Mouse (Mus musculus) embryonic facial prominence, embryonic 10.5 days (tissue): ENCODE results near the gene Ahcyl1. TPM values are rescaled to one million over a fixed set of nuclear protein-coding genes. Genes with fewer than 3 reads are reported as not detected.
"Not testable (repeated sequence)": the region's sequence is repeated elsewhere in the genome, so short reads cannot be mapped to it uniquely, and the experiment has no call there.

ENCODE experiments used
- DNase-seq: peaks from one replicate; pipeline ENCODE4 v3.0.0-alpha.2; 2017; ENCODE audit warnings: low spot score
- H3K27ac ChIP-seq: fragments of 300-500 bp; sonication (generic); replicated peaks from 2 replicates; pipeline ENCODE4 v1.5.1; 2016; ENCODE audit warnings: mild to moderate bottlenecking
- H3K27me3 ChIP-seq: fragments of 300-500 bp; sonication (generic); replicated peaks from 2 replicates; pipeline ENCODE4 v1.6.1; 2016; ENCODE audit warnings: low read depth, mild to moderate bottlenecking; ENCODE audit not compliant: poor library complexity, severe bottlenecking
- H3K36me3 ChIP-seq: fragments of 300-500 bp; sonication (generic); replicated peaks from 2 replicates; pipeline ENCODE4 v1.6.1; 2016; ENCODE audit warnings: mild to moderate bottlenecking, moderate library complexity
- H3K4me1 ChIP-seq: fragments of 300-500 bp; sonication (generic); 2 replicates; pipeline ENCODE4 v1.6.1; 2016
- H3K4me3 ChIP-seq: fragments of 300-500 bp; sonication (generic); 2 replicates; pipeline ENCODE4 v1.5.1; 2016; ENCODE audit warnings: mild to moderate bottlenecking, moderate library complexity
- H3K9me3 ChIP-seq: fragments of 300-500 bp; sonication (generic); 2 replicates; pipeline ENCODE4 v1.6.1; 2016; ENCODE audit warnings: mild to moderate bottlenecking
- WGBS: fragments of 180-500 bp; shearing (Covaris S2); methylation state at CpG from one replicate; pipeline ENCODE4 v1.1.7; 2016; 5-methylcytosine and 5-hydroxymethylcytosine counted together
- polyA plus RNA-seq: library from polyadenylated mRNA; unstranded; fragments of >200 nt; fragmentation: Nextera tagmentation; extraction: Ambion mirVana; gene quantifications from 2 replicates; pipeline ENCODE4 v1.2.1, GENCODE M21; 2016

The Ahcyl1 gene
- polyA plus RNA-seq, 1 experiment from 2014 or later: 88.7 TPM

DNA sequence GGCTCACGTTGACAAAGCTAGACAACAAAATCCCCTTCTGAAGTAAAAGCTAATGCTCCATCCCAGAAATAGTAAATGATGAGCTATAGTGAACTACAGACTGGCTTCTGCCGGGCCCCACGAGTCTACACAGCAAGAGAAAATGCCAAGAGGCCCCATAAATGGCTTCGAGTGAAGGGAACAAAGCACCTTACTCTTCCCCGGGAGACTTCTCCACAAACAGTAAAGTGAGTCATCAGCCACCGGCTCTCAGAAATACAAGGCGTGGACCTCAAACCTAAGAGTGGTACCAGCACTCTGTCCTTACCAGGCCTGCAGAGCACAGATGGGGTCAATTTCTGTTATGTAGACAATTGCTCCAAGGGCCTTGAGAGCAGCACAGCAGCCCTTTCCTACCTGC, 27.6 kb downstream of the Ahcyl1 start:
- 91% methylated on average over 7 of the region's 7 CpGs for WGBS
- Histone ChIP-seq H3K27ac (no peak overlapping the region), H3K36me3 (peaks cover 95% of the 10 kb centered on the region), H3K4me1 (no peaks in the 10 kb centered on the region), H3K4me3 (no peak overlapping the region), H3K27me3 (no peaks in the 10 kb centered on the region), H3K9me3 (no peaks in the 10 kb centered on the region)
- no peak for DNase-seq

DNA sequence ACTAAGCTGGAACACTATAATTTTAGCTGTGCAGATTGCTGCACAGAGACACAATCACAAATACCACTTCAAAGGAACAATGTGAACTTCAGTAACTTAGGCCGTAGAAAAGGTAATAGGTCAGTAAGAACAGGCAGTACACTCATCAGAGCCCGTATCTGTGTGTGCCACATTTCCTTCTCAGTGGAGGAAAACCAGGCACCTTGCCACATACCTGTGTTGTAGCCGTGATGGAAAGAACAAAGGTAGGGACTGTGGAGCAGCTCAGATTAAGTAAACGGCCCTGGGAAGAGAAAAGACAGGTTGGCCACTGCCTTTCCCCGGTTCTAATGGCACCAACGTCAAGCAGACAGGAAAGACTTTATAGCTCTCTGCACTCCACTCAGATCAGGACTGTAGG, 28.9 kb downstream of the Ahcyl1 start:
- no peak overlapping the region for H3K4me3 ChIP-seq
- peaks cover 97% of the 10 kb centered on the region for H3K36me3 ChIP-seq
- H3K27me3 ChIP-seq: no peaks in the 10 kb centered on the region
- H3K27ac ChIP-seq: no peak overlapping the region
- WGBS: 92% methylated on average over 6 of the region's 6 CpGs
- H3K4me1 ChIP-seq: no peaks in the 10 kb centered on the region
- no peak for DNase-seq
- no peaks in the 10 kb centered on the region for H3K9me3 ChIP-seq

DNA sequence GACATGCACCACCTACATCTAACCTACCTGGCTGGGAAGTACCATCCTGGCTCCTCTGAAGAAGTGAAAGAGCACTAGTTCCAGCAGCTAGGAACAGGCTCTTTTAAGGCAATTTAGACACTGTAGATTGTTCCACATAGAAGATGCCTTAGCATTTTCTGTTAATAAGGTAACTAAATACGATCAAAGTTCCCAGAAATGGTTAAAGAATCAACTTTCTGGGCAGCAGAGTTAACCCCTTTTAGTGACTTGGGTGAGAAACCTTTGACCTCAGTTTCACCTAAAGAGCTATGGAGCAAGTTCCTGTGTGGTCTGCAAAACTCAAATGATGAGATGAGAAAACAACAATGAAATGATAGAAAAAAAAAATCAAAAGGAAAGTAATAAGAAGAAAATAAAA, 31.7 kb downstream of the Ahcyl1 start:
- 93% methylated on average over 1 of the region's 1 CpGs for WGBS
- Histone ChIP-seq H3K4me1 (no peaks in the 10 kb centered on the region), H3K36me3 (peaks cover 100% of the 10 kb centered on the region), H3K27me3 (no peaks in the 10 kb centered on the region), H3K27ac (no peak overlapping the region), H3K9me3 (no peaks in the 10 kb centered on the region), H3K4me3 (no peak overlapping the region)
- DNase-seq: no peak

DNA sequence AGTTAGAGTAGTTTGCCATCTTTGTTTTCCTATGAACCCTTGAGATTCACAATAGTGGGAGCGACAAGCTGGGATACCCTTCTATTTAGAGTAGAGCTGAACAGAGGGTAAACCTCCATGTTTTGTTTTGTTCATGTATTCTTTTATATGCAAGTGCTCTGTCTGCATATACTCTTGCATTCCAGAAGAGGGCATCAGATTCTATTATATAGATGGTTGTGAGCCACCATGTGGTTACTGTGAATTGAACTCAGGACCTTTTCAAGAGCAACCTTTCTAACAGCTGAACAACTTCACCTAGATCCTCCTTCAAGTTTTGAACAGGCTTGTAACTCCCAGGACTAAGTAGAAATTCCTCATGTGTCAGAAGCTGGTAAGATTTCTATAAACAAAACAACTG, 37.4 kb downstream of the Ahcyl1 start:
- Histone ChIP-seq H3K36me3 (peaks cover 70% of the 10 kb centered on the region), H3K27me3 (no peaks in the 10 kb centered on the region), H3K4me1 (no peaks in the 10 kb centered on the region), H3K4me3 (no peak overlapping the region), H3K27ac (no peak overlapping the region), H3K9me3 (no peaks in the 10 kb centered on the region)
- WGBS: 84% methylated on average over 1 of the region's 1 CpGs
- DNase-seq: no peak

DNA sequence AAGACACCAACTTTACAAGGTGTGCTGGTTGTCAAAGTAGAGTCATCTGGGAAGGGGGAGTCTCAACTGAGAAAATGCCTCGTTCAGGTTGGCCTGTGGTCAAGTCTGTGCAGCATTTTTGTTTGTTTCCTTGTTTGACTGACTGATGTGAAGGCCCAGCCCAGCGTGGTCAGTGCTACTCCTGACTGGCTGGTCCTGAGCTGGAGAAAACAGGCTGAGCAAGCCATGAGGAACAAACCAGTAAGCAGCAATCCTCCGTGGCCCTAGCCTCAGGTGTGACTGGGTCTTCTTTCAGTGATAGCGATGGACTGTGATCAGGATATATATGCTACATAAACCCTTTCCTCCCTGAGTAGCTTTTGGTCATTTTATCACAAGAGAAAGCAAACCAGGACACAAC, 39.5 kb downstream of the Ahcyl1 start:
- Histone ChIP-seq H3K4me3 (no peak overlapping the region), H3K27me3 (no peaks in the 10 kb centered on the region), H3K36me3 (peaks cover 49% of the 10 kb centered on the region), H3K27ac (no peak overlapping the region), H3K4me1 (no peaks in the 10 kb centered on the region), H3K9me3 (no peaks in the 10 kb centered on the region)
- WGBS: 80% methylated on average over 4 of the region's 4 CpGs
- no peak for DNase-seq

DNA sequence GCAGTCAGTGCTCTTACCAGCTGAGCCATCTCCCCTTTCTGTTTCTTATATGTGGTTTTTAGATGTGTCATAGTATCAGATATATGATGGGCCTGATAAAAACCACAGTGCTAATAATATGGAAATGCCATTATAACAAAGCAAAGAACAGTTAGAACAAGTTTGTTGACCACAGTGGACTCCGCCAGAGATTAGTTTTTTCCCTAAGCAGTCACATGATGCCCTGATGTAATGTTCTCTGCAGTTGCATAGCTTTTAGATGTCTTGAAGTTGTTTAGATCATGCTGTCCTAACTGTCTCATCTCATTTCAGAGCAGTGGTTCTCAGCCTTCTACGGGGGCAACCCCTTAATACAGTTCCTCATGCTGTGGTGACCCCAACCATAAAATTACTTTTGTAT, 40.2 kb downstream of the Ahcyl1 start:
- Histone ChIP-seq H3K4me3 (no peak overlapping the region), H3K9me3 (no peaks in the 10 kb centered on the region), H3K4me1 (no peaks in the 10 kb centered on the region), H3K27ac (no peak overlapping the region), H3K27me3 (no peaks in the 10 kb centered on the region), H3K36me3 (peaks cover 42% of the 10 kb centered on the region)
- DNase-seq: no peak
- 95% methylated on average over 2 of the region's 2 CpGs for WGBS

DNA sequence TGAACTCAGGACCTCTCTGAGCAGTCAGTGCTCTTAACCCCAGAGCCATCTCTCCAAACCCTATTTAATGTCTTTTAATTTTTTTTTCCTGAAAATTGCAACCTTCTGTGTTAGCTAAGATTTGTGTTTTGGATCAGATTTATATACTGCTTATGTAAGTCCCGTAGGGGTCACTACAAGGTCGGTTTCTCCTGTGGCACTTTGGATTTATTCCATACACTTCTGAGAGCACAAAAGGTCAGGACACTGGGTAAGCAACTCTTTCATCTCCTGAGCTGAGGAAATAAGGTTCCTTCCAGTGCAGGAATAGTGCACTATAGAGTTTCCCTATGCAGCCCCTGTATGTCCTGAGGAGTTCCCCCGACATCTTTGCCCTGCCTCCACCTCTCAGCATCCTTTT, 40.9 kb downstream of the Ahcyl1 start:
- H3K4me1 ChIP-seq: no peaks in the 10 kb centered on the region
- no peaks in the 10 kb centered on the region for H3K9me3 ChIP-seq
- WGBS: 74% methylated on average over 3 of the region's 3 CpGs
- no peaks in the 10 kb centered on the region for H3K27me3 ChIP-seq
- DNase-seq: no peak
- H3K36me3 ChIP-seq: peaks cover 35% of the 10 kb centered on the region
- H3K4me3 ChIP-seq: no peak overlapping the region
- H3K27ac ChIP-seq: no peak overlapping the region

DNA sequence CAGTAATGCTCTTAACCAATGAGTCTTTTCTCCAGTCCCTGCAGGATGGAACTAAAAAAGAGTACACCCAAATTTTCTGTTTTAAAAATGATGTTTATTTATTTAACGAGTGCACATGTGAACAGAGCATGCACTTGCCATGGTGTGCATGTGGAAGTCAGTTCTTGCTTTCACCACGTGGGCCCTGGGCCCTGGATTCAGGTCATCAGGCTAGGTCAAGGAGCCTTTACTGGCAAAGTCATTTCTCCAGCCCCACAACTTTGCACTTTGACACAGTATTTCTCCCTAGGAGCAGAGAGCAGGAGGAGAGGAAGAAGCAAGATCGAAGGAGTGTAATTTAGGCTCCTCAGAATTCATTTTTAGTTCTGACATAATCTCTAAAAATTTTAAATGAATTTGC, 41.5 kb downstream of the Ahcyl1 start:
- H3K9me3 ChIP-seq: no peaks in the 10 kb centered on the region
- H3K27me3 ChIP-seq: no peaks in the 10 kb centered on the region
- no peaks in the 10 kb centered on the region for H3K4me1 ChIP-seq
- no peak overlapping the region for H3K27ac ChIP-seq
- no peak for DNase-seq
- WGBS: 82% methylated on average over 3 of the region's 3 CpGs
- peaks cover 29% of the 10 kb centered on the region for H3K36me3 ChIP-seq
- no peak overlapping the region for H3K4me3 ChIP-seq

DNA sequence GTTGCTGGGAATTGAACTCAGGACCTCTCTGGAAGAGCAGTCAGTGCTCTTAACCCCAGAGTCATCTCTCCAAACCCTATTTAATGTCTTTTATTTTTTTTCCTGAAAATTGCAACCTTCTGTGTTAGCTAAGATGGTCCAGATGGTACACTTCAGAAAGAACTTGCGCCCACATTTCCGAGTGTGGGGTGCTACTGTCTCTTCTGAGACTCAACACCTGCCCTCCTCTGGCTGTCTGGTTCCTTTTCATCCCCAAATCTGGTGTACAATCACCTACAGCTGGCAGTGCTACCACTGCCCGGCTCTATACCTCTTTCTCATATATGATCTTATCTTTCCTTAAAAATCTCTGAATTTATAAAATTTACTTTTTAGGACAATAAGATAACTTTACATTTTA, 43.4 kb downstream of the Ahcyl1 start:
- H3K27me3 ChIP-seq: no peaks in the 10 kb centered on the region
- H3K27ac ChIP-seq: no peak overlapping the region
- H3K9me3 ChIP-seq: no peaks in the 10 kb centered on the region
- peaks cover 10% of the 10 kb centered on the region for H3K36me3 ChIP-seq
- WGBS: 93% methylated on average over 3 of the region's 3 CpGs
- no peak overlapping the region for H3K4me3 ChIP-seq
- DNase-seq: no peak
- H3K4me1 ChIP-seq: peaks cover 2% of the 10 kb centered on the region; the same call in 1 of the 2 replicates

DNA sequence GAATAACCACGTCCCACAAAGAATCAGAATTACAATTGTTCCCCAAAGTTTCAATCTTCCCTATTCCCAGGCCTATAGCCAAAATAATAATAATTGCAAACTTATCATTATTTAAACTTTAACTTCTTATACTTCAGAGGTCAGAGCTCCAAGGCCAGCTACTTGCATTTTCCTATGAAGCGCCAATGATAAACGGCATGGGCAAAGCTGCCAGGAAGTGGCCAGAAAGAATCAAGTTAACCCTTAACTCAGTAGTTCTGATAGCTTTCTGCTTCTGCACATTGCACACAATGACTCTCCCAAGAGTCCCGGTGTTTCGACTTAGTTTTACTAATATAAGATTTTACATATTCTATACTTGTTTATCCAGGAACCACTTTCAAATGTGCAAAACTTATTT, 46.1 kb downstream of the Ahcyl1 start:
- H3K4me1 ChIP-seq, DNase-seq, H3K9me3 ChIP-seq, H3K27ac ChIP-seq, H3K36me3 ChIP-seq, H3K27me3 ChIP-seq, H3K4me3 ChIP-seq: not testable (repeated sequence)
- 80% methylated on average over 5 of the region's 5 CpGs for WGBS

DNA sequence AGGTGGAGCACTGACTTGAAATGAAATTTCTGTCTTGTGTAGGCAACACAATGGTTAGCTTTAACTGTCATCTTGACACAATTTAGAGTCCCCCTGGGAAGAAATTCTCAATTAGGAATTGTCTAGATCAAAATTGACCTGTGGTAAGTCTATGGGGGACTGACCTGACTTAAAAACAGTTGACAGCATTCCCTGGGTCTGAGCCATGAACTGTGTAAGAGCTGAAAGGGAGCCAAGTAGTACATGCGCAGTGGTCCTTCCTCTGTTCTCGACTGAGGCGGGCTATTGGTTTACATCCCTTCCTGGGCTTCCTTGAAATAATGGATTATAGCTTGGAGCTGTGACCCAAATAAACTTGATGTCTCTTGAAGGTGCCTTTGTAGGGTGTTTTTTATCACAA, 49.4 kb downstream of the Ahcyl1 start:
- 93% methylated on average over 3 of the region's 3 CpGs for WGBS
- H3K9me3 ChIP-seq: no peaks in the 10 kb centered on the region
- peaks cover 4% of the 10 kb centered on the region; the same call in 1 of the 2 replicates for H3K4me1 ChIP-seq
- H3K36me3 ChIP-seq: no peaks in the 10 kb centered on the region
- DNase-seq: no peak
- H3K27me3 ChIP-seq: no peaks in the 10 kb centered on the region
- no peak overlapping the region for H3K27ac ChIP-seq
- H3K4me3 ChIP-seq: no peak overlapping the region

DNA sequence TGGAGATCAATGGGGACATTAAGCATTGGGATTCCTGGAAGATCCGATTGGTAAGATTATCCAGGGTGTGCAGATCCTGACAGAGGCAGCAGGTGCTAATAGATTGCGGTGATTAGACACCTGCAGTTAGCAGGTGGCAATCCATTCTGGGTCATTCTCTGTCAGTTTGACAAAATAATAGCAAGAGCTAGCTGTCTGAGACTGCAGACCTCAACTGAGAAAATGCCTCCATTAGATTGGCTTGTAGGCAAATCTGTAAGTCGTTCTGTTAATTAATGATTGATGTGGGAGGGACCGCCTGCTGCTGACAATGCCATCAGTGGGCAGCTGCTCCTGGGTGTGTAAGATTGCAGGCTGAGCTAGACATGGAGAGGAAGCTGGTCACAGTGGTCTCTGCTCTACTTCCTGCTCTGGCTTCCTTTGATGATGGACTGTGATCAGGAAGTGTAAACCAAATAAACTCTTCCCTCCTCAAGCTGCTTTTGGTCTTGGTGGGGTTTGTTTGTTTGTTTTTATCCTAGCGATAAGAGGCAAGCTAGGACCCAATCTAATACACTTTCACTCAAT, 58.7 kb downstream of the Ahcyl1 start:
- Histone ChIP-seq H3K27ac (no peak overlapping the region), H3K36me3 (no peaks in the 10 kb centered on the region), H3K4me1 (peaks cover 4% of the 10 kb centered on the region; the same call in 1 of the 2 replicates), H3K4me3 (no peak overlapping the region), H3K9me3 (no peaks in the 10 kb centered on the region), H3K27me3 (no peaks in the 10 kb centered on the region)
- DNase-seq: no peak
- WGBS: 73% methylated on average over 5 of the region's 5 CpGs

DNA sequence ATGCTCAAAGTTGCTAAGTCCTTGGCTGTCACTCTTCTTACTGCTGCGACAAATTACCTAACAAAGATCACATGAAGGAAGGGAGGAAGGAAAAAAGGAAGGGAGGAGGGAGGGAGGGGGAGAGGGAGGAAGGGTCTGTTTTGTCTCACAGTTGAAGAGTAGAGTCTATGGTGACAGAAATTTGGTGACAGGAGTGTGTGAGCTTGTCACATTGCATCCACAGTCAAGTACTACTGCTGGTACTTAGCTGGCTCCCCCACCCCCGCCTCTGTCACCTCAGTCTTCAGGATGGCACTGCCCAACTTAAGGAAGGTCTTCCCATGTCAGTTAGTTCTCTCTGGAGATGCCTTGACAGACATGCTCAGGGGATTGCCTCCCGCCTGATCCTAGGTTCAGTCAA, 60.1 kb downstream of the Ahcyl1 start:
- no peak for DNase-seq
- H3K27me3 ChIP-seq: no peaks in the 10 kb centered on the region
- 85% methylated on average over 3 of the region's 3 CpGs for WGBS
- peaks cover 11% of the 10 kb centered on the region for H3K4me1 ChIP-seq
- H3K4me3 ChIP-seq: no peak overlapping the region
- H3K9me3 ChIP-seq: no peaks in the 10 kb centered on the region
- no peak overlapping the region for H3K27ac ChIP-seq
- H3K36me3 ChIP-seq: no peaks in the 10 kb centered on the region

DNA sequence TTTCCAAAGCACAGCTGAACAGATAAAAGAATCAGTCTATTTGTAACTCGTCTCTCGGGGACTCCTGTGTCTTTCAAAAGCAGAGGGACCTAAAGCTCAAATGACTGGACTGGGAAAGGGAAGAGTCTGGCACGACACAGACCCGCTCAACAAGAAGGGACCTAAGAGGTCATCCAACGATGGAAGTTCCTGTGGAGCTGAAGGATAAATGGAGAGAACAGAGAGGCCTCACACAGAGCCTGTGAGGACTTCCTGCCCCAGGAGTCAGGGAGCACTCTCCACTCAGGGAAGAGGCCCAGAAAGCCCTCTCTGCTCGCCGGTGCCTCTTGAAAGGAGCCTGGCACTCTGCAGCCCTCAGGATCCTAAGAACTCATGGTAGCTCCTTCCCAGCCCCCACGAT, 60.5 kb downstream of the Ahcyl1 start:
- Histone ChIP-seq H3K27ac (no peak overlapping the region), H3K36me3 (no peaks in the 10 kb centered on the region), H3K4me1 (peaks cover 12% of the 10 kb centered on the region), H3K9me3 (no peaks in the 10 kb centered on the region), H3K4me3 (no peak overlapping the region), H3K27me3 (no peaks in the 10 kb centered on the region)
- 57% methylated on average over 8 of the region's 8 CpGs for WGBS
- DNase-seq: no peak
